Mouse (Mus musculus) G1E (cell line): ENCODE measurements around the gene Fbn1.

Experiments used
- CTCF ChIP-seq: IDR thresholded peaks from 2 replicates; pipeline ENCODE4 v1.5.1; 2012; ENCODE audit warnings: low read depth, low read length, inconsistent platforms, mixed read lengths
- GATA1 ChIP-seq: IDR thresholded peaks from 2 replicates; pipeline ENCODE4 v1.6.1; 2012; ENCODE audit warnings: borderline replicate concordance, low read length, inconsistent platforms, mixed read lengths

- no peak for TF ChIP-seq CTCF
- no peak for TF ChIP-seq GATA1
Observed at GRCm38 (mm10) chr2:125505006-125505745, 2.6 kb downstream of the Fbn1 start, which contains the start of gene Gm9913.
